Mouse (Mus musculus): ENCODE results near the gene Pttg1ip. TPM values are rescaled to one million over a fixed set of nuclear protein-coding genes. Genes with fewer than 3 reads are reported as not detected.

Pttg1ip gene
- polyA plus RNA-seq, 1 experiment = 131 TPM

DNA sequence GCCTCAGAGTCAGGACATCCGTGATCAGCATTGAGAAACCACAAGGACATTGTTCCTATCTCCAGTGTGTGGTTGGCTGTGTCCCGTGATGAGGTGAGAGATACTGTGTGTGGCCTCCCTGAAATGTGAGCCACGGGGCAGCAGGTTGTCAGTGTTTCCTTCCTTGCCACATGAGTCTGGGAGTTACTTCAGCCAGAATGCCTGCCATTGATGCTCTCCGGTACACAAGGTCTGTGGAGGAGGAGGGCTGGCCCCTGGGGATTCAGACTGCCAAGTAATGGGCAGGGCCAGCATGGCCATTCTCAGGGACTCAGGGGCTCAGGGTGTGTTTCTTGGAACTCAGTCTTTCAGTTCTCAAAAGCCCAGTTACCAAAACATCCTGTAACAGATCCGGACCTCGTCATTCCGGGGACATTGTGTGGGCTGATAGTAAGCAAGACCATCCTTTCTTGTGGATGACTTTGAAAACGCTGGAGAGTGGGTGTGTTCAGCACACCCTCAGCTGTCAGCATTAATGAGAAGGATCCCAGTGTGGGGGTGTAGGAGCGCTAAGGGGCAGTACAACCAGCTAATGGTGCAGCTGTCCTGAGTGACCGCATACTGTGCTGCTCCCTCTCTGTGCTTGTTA lies 2.4 kb downstream of the Pttg1ip start:
- Histone ChIP-seq H3K4me3 (ENCODE audit: control insufficient read depth, low read depth, low read length) (peak overlapping the region; percentile 73), H3K36me3 (ENCODE audit: control insufficient read depth, insufficient read depth, low read length) (no peaks in the 10 kb centered on the region), H3K4me1 (ENCODE audit: control insufficient read depth, insufficient read depth, low read length) (peaks cover 11% of the 10 kb centered on the region), H3K27me3 (ENCODE audit: control insufficient read depth, insufficient read depth, low read length) (no peaks in the 10 kb centered on the region), H3K27ac (ENCODE audit: control insufficient read depth, insufficient read depth, low read depth, low read length) (peak overlapping the region; percentile 12; the same call in 1 of the 2 replicates)
- TF ChIP-seq CTCF (IDR thresholded peaks at IDR 0.05; ENCODE audit: control insufficient read depth, insufficient read depth, insufficient replicate concordance, low read depth, low read length) (no peak), POLR2A (IDR thresholded peaks at IDR 0.05; ENCODE audit: control insufficient read depth, low read depth, low read length) (no peak)

DNA sequence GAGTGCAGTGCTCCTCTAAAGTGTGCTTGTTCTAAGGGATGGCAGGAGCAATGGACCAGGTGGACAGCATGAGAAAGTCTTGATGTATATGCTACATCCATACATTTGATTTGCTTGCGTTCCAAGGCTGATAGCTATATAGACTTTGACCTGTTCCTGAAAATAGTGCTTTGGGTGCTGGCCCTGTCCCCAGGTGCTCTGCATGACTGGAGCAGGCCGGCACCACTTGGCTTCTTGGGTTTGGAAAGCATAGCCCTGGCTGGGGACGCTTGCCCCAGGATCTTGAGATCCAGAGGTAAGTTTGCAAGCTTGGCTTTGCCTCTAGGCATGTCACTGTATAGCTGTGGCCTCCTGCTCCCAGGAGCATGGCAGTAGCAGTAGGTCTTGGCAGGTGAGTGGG lies 5.1 kb downstream of the Pttg1ip start:
- H3K4me3 ChIP-seq (ENCODE audit: control insufficient read depth, low read depth, low read length) = no peak overlapping the region
- H3K27me3 ChIP-seq (ENCODE audit: control insufficient read depth, insufficient read depth, low read length) = no peaks in the 10 kb centered on the region
- no peak overlapping the region for H3K27ac ChIP-seq (ENCODE audit: control insufficient read depth, insufficient read depth, low read depth, low read length)
- H3K4me1 ChIP-seq (ENCODE audit: control insufficient read depth, insufficient read depth, low read length) = peaks cover 9% of the 10 kb centered on the region
- TF ChIP-seq POLR2A (IDR thresholded peaks at IDR 0.05; ENCODE audit: control insufficient read depth, low read depth, low read length) (no peak), CTCF (IDR thresholded peaks at IDR 0.05; ENCODE audit: control insufficient read depth, insufficient read depth, insufficient replicate concordance, low read depth, low read length) (no peak)
- no peaks in the 10 kb centered on the region for H3K36me3 ChIP-seq (ENCODE audit: control insufficient read depth, insufficient read depth, low read length)

DNA sequence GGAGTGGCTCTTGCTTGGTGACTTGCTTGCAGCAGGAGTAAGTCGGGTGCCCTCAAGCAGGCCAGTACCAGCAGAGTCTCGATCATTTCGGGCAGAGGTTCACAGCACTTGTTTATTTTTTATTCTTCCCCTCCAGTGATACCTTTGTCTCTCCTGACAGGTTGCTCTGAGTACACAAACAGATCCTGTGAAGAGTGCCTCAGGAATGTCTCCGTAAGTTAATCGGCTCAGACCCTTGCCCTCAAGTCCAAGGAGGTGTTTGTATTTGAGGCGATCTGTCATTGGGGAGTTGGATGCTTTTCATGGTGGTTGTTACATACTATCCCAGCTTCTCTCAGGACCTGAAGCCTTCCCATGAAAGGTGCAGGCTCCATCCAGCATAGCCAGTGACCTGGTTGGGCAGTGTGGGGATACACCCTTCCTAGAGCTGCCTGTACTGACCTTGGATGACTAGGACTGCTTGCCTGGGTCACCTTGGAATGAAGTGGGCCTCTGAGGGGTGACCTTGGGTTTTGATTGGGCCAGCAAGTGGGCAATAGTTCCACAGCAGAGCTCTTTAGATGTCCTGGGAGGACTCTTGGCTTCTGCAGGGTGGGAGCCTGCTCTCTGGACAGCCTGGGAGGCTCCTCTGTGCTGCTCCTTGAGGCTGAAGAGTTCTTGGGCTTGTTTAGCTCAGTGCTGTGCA lies 5.7 kb downstream of the Pttg1ip start:
- Histone ChIP-seq H3K36me3 (ENCODE audit: control insufficient read depth, insufficient read depth, low read length) (no peaks in the 10 kb centered on the region), H3K27ac (ENCODE audit: control insufficient read depth, insufficient read depth, low read depth, low read length) (peak overlapping the region; percentile 15; the same call in 1 of the 2 replicates), H3K4me1 (ENCODE audit: control insufficient read depth, insufficient read depth, low read length) (peaks cover 8% of the 10 kb centered on the region), H3K4me3 (ENCODE audit: control insufficient read depth, low read depth, low read length) (no peak overlapping the region), H3K27me3 (ENCODE audit: control insufficient read depth, insufficient read depth, low read length) (no peaks in the 10 kb centered on the region)
- TF ChIP-seq POLR2A (IDR thresholded peaks at IDR 0.05; ENCODE audit: control insufficient read depth, low read depth, low read length) (no peak), CTCF (IDR thresholded peaks at IDR 0.05; ENCODE audit: control insufficient read depth, insufficient read depth, insufficient replicate concordance, low read depth, low read length) (no peak)

DNA sequence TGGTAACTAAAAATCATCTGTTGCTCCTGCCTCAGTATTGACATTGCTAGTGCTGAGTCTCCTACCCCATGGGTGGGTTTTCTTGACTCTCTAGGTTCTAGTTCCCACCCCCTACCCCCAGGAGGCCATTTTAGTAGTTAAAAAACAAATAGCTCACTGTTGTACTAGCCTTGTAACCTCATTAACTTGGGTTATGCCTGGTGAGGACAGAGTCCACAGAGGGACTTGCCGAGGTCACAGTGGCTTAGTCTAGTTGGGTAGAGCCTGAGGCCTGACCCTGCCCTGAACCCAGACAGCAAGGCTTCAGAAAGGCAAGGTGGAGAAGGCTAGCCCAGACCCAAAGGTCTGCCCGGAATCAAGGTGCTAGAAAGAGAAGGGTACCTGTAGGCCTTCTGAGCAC lies 6.5 kb downstream of the Pttg1ip start:
- Histone ChIP-seq H3K27ac (ENCODE audit: control insufficient read depth, insufficient read depth, low read depth, low read length) (no peak overlapping the region), H3K4me3 (ENCODE audit: control insufficient read depth, low read depth, low read length) (no peak overlapping the region), H3K36me3 (ENCODE audit: control insufficient read depth, insufficient read depth, low read length) (no peaks in the 10 kb centered on the region), H3K4me1 (ENCODE audit: control insufficient read depth, insufficient read depth, low read length) (peaks cover 2% of the 10 kb centered on the region), H3K27me3 (ENCODE audit: control insufficient read depth, insufficient read depth, low read length) (no peaks in the 10 kb centered on the region)
- TF ChIP-seq POLR2A (IDR thresholded peaks at IDR 0.05; ENCODE audit: control insufficient read depth, low read depth, low read length) (no peak), CTCF (IDR thresholded peaks at IDR 0.05; ENCODE audit: control insufficient read depth, insufficient read depth, insufficient replicate concordance, low read depth, low read length) (no peak)

DNA sequence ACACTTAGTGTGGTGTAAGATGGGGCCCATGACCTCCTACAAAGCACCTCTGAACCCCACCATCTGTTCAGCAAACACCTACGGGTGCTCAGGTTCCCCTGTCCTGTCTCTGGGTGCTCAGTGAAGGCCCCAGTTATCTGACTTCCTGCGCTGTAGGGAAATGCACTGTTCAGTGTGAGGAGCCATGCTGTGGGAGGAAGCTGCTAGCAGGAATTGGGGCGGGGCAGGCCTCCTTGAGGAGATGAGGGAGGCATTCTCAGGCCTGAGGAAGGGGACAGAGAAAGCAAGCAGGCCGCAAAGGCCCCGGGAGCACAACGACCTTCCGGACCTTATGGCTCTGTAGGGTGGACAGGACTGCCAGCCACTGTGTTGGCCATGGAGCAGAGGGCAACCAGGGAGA lies 7.6 kb downstream of the Pttg1ip start:
- H3K27me3 ChIP-seq (ENCODE audit: control insufficient read depth, insufficient read depth, low read length) = no peaks in the 10 kb centered on the region
- no peak for TF ChIP-seq CTCF (IDR thresholded peaks at IDR 0.05; ENCODE audit: control insufficient read depth, insufficient read depth, insufficient replicate concordance, low read depth, low read length)
- TF ChIP-seq POLR2A (IDR thresholded peaks at IDR 0.05; ENCODE audit: control insufficient read depth, low read depth, low read length) = no peak
- no peaks in the 10 kb centered on the region; the same call in none of the 2 replicates for H3K36me3 ChIP-seq (ENCODE audit: control insufficient read depth, insufficient read depth, low read length)
- no peak overlapping the region for H3K4me3 ChIP-seq (ENCODE audit: control insufficient read depth, low read depth, low read length)
- H3K27ac ChIP-seq (ENCODE audit: control insufficient read depth, insufficient read depth, low read depth, low read length) = no peak overlapping the region
- H3K4me1 ChIP-seq (ENCODE audit: control insufficient read depth, insufficient read depth, low read length) = no peaks in the 10 kb centered on the region; the same call in none of the 2 replicates

DNA sequence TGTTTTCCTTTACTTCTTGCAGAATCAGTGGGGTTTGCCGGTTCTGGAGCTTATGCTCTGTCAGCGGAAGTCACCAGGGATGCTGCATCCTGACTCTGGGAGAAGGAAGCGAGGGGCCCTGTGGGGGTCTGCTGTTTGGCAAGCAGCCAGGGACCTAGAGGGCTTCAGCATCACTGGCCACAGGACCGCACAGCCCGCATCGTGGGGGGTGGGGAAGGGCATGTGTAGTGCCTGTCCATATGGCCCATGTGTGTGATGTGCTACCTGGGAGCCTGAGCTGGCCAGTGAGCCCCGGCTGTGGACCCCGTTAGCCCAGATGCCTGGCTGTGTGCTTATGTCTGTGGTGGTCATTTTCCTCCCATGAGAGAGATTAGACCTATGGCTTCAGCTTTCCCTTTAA lies 8.2 kb downstream of the Pttg1ip start:
- Histone ChIP-seq H3K4me3 (ENCODE audit: control insufficient read depth, low read depth, low read length) (no peak overlapping the region), H3K27ac (ENCODE audit: control insufficient read depth, insufficient read depth, low read depth, low read length) (no peak overlapping the region), H3K27me3 (ENCODE audit: control insufficient read depth, insufficient read depth, low read length) (no peaks in the 10 kb centered on the region), H3K36me3 (ENCODE audit: control insufficient read depth, insufficient read depth, low read length) (no peaks in the 10 kb centered on the region; the same call in none of the 2 replicates), H3K4me1 (ENCODE audit: control insufficient read depth, insufficient read depth, low read length) (no peaks in the 10 kb centered on the region; the same call in none of the 2 replicates)
- no peak for TF ChIP-seq POLR2A (IDR thresholded peaks at IDR 0.05; ENCODE audit: control insufficient read depth, low read depth, low read length)
- TF ChIP-seq CTCF (IDR thresholded peaks at IDR 0.05; ENCODE audit: control insufficient read depth, insufficient read depth, insufficient replicate concordance, low read depth, low read length) = no peak

DNA sequence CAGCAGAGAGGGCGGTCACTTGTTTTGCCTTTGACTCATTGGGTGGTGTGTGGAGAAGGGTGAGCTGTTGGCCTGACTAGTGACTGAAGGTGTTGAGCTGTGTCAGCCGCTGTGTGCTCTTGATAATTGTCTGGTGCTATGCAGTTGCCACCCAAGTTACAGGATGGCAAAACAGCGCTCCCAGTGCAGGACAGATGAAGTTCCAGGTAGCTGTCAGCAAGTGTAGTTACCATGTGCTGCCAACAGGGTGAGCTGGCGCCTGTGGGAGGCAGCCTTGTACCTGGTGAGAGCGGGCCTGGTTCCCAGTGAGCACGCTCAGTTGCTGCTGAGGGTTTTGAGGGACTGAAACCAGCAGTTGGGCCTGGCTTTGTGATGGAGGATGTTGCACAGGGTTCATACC lies 9.3 kb downstream of the Pttg1ip start:
- Histone ChIP-seq H3K27ac (ENCODE audit: control insufficient read depth, insufficient read depth, low read depth, low read length) (no peak overlapping the region), H3K36me3 (ENCODE audit: control insufficient read depth, insufficient read depth, low read length) (no peaks in the 10 kb centered on the region; the same call in none of the 2 replicates), H3K4me3 (ENCODE audit: control insufficient read depth, low read depth, low read length) (no peak overlapping the region), H3K4me1 (ENCODE audit: control insufficient read depth, insufficient read depth, low read length) (peaks cover 2% of the 10 kb centered on the region), H3K27me3 (ENCODE audit: control insufficient read depth, insufficient read depth, low read length) (no peaks in the 10 kb centered on the region)
- TF ChIP-seq CTCF (IDR thresholded peaks at IDR 0.05; ENCODE audit: control insufficient read depth, insufficient read depth, insufficient replicate concordance, low read depth, low read length) = peak; percentile 78; the same call in 1 of the 2 replicates
- no peak for TF ChIP-seq POLR2A (IDR thresholded peaks at IDR 0.05; ENCODE audit: control insufficient read depth, low read depth, low read length)

All from testis, adult 2 months (tissue).